Mouse (Mus musculus): ENCODE measurements around the gene Cdh12. TPM values are rescaled to one million over a fixed set of nuclear protein-coding genes. Genes with fewer than 3 reads are reported as not detected.

The Cdh12 gene
- total and polyA plus RNA-seq, 3 experiments = not detected

DNA sequence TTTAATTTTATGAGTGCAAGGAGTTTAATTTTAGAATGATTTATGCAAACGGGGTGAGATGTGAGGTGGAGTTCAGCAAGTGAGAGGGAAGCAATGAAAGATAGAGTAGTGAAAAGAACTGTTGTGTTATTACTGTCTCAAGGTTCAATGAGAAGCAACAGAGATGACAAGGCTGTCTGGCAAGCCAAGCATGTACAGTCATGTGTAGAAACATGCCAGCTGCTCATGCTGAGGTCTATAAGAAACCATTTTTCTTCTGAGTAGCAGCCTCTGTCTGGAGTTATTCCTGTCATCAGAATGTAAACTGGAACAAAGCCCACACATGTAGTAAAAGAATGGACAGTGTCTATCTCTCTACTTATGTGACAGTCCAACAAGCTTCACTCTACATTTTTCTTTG lies 14.5 kb downstream of the Cdh12 start:
- no peaks in the 10 kb centered on the region for H3K9me3 ChIP-seq (replicated peaks; ENCODE audit: insufficient read depth, low read length)
- peaks cover 0 to 2% of the 10 kb centered on the region in 2 experiments; a peak in 1 of 4 replicates for H3K36me3 ChIP-seq (ENCODE audit: control insufficient read depth in 1 of 2, insufficient read depth in 2 of 2, low read length in 2 of 2)
- 0 out of 4 replicates have a peak, but pooled peaks cover 0 to 2% of the 10 kb centered on the region in 2 experiments for H3K4me1 ChIP-seq (ENCODE audit: control insufficient read depth in 1 of 2, insufficient read depth in 2 of 2, low read length in 2 of 2)
- H3K4me3 ChIP-seq (ENCODE audit: control insufficient read depth in 1 of 2, insufficient read depth in 1 of 2, low read depth in 2 of 2, low read length in 2 of 2) = no peak overlapping the region
- H3K27ac ChIP-seq (ENCODE audit: control insufficient read depth, low read depth, low read length) = no peak overlapping the region
- no peaks in the 10 kb centered on the region for H3K79me2 ChIP-seq (ENCODE audit: control insufficient read depth, insufficient read depth, low read length, poor library complexity)
- TF ChIP-seq ZNF384 (IDR thresholded peaks at IDR 0.05; ENCODE audit: low read depth, low read length) (no peak), KAT2A (conservative IDR thresholded peaks at IDR 0.05; ENCODE audit: low read depth, low read length) (no peak), ZC3H11A (IDR thresholded peaks at IDR 0.05; ENCODE audit: low read depth, low read length) (no peak), CTCF (IDR thresholded peaks at IDR 0.05 in 2 of 3, conservative IDR thresholded peaks at IDR 0.05 in 1 of 3; ENCODE audit: control insufficient read depth in 1 of 3, insufficient read depth in 1 of 3, low read depth in 2 of 3, low read length in 3 of 3, poor library complexity in 1 of 3, severe bottlenecking in 1 of 3) (no peak), JUND (IDR thresholded peaks at IDR 0.05; ENCODE audit: low read depth, low read length) (no peak), POLR2A (IDR thresholded peaks at IDR 0.05; ENCODE audit: control insufficient read depth in 1 of 2, insufficient read depth in 1 of 2, low read depth in 1 of 2, low read length in 2 of 2, poor library complexity in 1 of 2) (no peak), EP300 (IDR thresholded peaks at IDR 0.05; ENCODE audit: low read depth in 1 of 2, low read length in 2 of 2) (no peak), BHLHE40 (IDR thresholded peaks at IDR 0.05; ENCODE audit: borderline replicate concordance, low read depth, low read length) (no peak), USF1 (IDR thresholded peaks at IDR 0.05; ENCODE audit: low read depth, low read length) (no peak), ELF1 (IDR thresholded peaks at IDR 0.05; ENCODE audit: low read depth, low read length) (no peak)
- no peak overlapping the region for H3K9ac ChIP-seq (ENCODE audit: control insufficient read depth, low read depth, low read length, poor library complexity, severe bottlenecking)
- no peak for DNase-seq (ENCODE audit: low read depth, low spot score)
- H3K27me3 ChIP-seq (ENCODE audit: control insufficient read depth in 1 of 2, insufficient read depth in 2 of 2, low read length in 2 of 2) = no peaks in the 10 kb centered on the region

GRCm38 (mm10) chr15:20550979-20551378 lies 101.9 kb downstream of the Cdh12 start:
- Histone ChIP-seq H3K27me3 (ENCODE audit: control insufficient read depth in 1 of 2, insufficient read depth in 2 of 2, low read length in 2 of 2) (no peaks in the 10 kb centered on the region), H3K4me3 (ENCODE audit: control insufficient read depth in 1 of 2, insufficient read depth in 1 of 2, low read depth in 2 of 2, low read length in 2 of 2) (no peak overlapping the region), H3K4me1 (ENCODE audit: control insufficient read depth in 1 of 2, insufficient read depth in 2 of 2, low read length in 2 of 2) (peaks cover 3% of the 10 kb centered on the region in 2 experiments; a peak in 2 of 4 replicates), H3K27ac (ENCODE audit: control insufficient read depth, low read depth, low read length) (no peak overlapping the region), H3K36me3 (ENCODE audit: control insufficient read depth in 1 of 2, insufficient read depth in 2 of 2, low read length in 2 of 2) (peaks cover 0 to 2% of the 10 kb centered on the region in 2 experiments; a peak in 1 of 4 replicates), H3K79me2 (ENCODE audit: control insufficient read depth, insufficient read depth, low read length, poor library complexity) (no peaks in the 10 kb centered on the region), H3K9ac (ENCODE audit: control insufficient read depth, low read depth, low read length, poor library complexity, severe bottlenecking) (no peak overlapping the region), H3K9me3 (replicated peaks; ENCODE audit: insufficient read depth, low read length) (no peaks in the 10 kb centered on the region)
- TF ChIP-seq KAT2A (conservative IDR thresholded peaks at IDR 0.05; ENCODE audit: low read depth, low read length) (no peak), MEF2A (IDR thresholded peaks at IDR 0.05; ENCODE audit: extremely low read depth, insufficient replicate concordance, low read depth, low read length, poor library complexity, severe bottlenecking) (no peak), JUND (IDR thresholded peaks at IDR 0.05; ENCODE audit: low read depth, low read length) (no peak), SMC3 (IDR thresholded peaks at IDR 0.05; ENCODE audit: low read depth, low read length) (no peak), MAFK (IDR thresholded peaks at IDR 0.05; ENCODE audit: borderline replicate concordance, low read depth, low read length) (no peak), TBP (IDR thresholded peaks at IDR 0.05; ENCODE audit: low read depth, low read length) (no peak), SIN3A (IDR thresholded peaks at IDR 0.05; ENCODE audit: low read length) (no peak), NRF1 (IDR thresholded peaks at IDR 0.05; ENCODE audit: insufficient read depth, low read depth, low read length, poor library complexity, severe bottlenecking) (no peak), GATA1 (IDR thresholded peaks at IDR 0.05; ENCODE audit: low read depth, low read length) (no peak), E2F4 (IDR thresholded peaks at IDR 0.05; ENCODE audit: borderline replicate concordance, low read depth, low read length) (no peak), CHD2 (IDR thresholded peaks at IDR 0.05; ENCODE audit: low read length) (no peak), CTCF (IDR thresholded peaks at IDR 0.05 in 2 of 3, conservative IDR thresholded peaks at IDR 0.05 in 1 of 3; ENCODE audit: control insufficient read depth in 1 of 3, insufficient read depth in 1 of 3, low read depth in 2 of 3, low read length in 3 of 3, poor library complexity in 1 of 3, severe bottlenecking in 1 of 3) (no peak), ZNF384 (IDR thresholded peaks at IDR 0.05; ENCODE audit: low read depth, low read length) (no peak), ZC3H11A (IDR thresholded peaks at IDR 0.05; ENCODE audit: low read depth, low read length) (no peak)
- DNase-seq (ENCODE audit: low read depth, low spot score) = no peak

Measured in MEL (cell line).